Mouse (Mus musculus) thymus, postnatal 10 days (tissue): ENCODE measurements around the gene Neil1.
A peak's percentile ranks its signal among the peaks of the same experiment; 100 is the strongest.

ENCODE experiments used
- DNase-seq, 2 experiments: peaks; one replicate each; pipeline ENCODE4 v3.0.0; 2021; ENCODE audit warnings: low spot score in 2 of 2

The Neil1 gene

DNA sequence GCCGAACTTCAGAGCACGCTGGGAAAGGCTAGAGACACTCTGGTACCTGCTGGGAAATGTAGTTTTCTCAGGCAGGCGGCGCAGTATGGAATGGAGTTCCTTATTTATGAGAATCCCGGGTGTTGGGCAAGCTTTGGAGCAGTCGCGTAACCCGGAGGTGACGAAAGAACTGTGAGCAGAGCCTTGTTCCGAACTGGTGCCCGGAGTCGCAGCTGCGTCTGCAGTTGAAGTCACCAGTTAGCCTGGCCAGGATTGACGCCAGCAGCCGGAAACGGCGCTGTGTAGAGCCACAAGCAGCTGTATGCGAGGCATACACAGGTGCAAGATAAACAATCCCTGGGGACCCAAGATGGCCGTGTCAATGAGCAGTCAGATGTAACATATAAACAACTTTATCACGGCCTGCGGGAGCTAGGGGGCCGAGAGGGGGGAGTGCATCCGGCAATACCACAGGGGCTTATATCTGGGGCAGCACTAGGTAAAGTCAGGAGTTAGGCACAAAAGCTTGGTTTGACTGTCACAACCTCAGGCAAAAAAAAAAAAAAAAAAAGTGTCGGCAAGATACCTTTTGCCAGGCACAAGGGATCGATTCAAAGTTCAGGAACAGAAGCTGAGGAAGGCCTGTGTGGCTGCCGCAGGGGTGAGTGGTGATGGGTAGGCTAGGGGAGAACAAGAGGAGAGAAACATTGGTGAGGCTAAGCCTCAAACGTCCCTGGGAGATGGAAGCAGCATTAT, at the start of gene Neil1:
Gene Neil1 (minus strand): TSS at position 162 of the 735 bp plus-strand sequence.
- DNase-seq, result peak; percentile 73 to 74

DNA sequence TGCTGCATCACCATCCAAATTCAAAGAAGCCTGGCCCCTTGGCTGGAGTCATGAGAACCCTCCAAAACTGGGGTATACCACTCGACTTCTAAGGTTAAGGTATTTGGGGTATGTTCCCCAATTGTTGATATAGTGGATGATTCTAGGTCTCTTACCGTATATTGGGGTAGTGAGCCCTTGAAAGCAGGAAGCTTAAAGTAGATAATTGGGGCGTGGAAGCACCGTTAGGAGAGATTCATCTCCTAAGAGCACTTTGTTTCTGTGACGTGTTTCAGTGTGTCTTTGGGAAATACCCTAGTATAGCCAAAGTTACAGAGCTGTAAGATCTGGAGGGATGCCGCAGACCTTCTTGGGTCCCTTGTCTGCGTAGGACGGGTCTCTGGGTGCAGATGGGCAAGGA, 49.3 kb upstream of the Neil1 start:
- DNase-seq, result no peak

DNA sequence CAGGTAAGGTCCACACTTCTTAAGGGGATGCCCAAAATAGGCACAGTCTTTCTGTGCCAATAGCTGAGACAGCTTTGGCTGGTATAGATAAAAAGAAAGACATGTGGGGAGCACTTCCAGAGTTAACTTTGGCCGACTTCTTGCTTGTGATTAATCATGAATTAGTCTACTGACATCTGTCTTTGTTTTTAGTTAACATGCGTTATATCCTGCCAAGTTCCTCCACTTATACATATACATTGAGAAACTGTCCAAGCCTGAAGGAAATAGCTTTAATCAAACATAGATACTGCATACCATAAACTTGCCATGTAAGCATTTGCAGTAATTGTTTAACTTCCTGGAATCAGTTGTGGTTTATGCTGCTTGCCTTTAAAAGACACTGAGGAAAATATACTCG, 48.6 kb upstream of the Neil1 start:
- DNase-seq, result no peak

DNA sequence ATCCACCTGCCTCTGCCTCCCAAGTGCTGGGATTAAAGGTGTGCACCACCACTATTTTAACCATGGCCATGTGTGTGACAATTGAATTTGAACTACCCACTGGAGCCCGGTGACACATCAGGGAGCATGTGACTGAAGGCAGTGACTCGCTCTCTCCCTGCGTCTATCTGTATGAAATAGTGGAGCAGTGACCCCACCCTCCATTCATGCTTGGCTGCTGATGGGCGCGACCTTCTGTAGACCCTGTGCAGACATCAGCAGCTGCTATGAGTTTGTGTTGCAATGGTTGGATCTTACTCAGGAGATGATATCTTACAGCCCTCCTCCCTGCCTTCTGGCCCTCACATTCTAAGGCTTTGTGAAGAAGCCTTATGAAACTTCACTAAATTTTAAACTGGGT, 20.3 kb upstream of the Neil1 start:
- no peak for DNase-seq

DNA sequence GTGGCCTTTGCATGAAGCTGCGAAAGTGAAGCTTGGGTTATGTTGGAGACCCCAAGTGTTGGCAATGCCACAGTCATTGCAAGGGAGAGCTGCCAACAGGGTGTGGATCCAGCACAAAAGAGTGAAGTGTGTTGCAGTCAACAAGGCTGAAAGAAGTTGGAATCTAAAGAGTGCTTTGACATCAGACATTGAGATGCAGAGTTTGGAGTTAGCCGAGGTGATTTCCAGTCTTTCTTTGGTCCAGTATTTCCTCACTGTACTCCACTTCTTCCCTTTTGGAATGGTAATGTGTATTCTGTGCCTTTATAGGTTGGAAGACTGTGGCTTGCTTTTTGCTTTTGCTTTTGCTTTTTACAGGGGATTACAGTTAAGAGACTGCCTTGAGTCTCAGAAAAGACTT, 18.1 kb upstream of the Neil1 start:
- DNase-seq, result no peak

DNA sequence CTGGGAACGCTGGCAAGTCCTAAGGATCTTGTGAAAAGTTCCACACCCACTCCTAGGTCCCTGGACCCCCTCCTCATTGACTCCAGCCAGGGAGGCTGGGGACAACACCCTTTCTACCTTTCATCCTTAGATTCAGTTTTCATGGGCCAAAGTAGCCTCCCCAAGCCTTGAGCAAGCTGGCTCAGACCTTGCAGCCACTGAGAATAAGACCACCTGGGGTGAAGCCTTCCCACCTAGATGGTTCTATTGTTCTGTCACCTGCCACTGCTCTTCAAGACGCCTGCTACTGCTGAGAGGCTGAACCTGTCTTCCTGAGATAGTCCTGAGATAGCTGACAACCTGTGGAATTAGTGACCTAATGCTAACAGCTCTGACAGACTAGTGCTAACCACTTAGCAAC, 15.0 kb upstream of the Neil1 start:
- no peak for DNase-seq

DNA sequence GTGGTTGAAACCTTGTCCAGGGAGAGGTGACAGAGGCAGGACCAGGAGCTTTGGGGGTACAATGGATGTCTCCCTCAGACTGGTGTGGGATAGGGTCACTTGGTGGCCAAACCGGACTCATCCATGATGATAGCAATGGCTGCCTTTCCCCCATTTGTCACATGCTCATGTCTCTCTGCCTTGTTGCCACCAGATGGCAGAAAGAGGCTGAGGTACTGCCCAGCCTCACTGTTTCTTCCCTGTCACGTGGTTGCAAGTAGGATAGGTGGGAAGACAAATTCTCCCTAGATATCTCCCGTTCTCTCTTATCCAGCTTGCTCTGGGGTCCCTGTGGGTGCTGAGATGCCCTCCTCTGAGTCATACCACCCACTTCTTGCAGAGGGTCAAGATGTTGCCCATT, 14.4 kb upstream of the Neil1 start:
- no peak for DNase-seq

DNA sequence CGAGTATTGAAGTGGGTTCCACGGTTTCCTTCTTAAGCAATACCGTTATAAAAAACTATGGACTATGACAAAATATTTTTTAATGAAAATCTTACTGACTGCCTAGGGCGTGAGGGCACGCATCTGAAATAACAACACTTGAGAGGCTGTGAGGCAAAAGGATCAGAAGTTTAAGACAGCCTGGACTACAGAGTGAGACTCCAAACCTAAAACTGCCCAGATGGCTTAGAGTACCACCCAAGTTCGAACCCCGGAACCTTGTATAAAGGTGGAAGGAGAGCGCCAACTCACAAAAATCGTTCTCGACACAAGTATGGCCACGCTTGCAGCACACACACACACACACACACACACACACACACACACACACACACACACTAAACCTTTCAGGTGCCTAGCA, 10.4 kb upstream of the Neil1 start:
- DNase-seq, result no peak

DNA sequence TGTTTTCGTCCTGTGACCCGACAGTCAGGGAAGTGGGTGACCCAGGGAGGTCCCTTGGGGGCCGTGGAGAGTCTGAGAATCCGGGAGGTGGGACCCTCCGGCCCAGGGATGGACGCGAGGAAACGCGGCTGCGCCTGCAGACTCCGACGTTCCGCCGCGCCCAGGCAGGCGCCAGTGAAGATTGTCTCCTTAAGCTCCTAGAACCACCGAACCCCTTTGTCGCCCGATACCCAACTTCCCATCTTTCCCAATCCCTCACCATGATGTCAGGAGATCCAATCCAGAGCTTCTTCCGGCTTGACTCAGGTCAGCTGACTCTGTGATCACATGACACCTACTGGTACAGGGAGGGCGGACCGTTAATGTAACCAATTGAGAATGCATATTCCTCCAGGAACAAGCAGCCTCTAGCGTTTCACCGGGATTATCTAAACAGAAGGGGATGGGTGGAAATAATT, 9.9 kb upstream of the Neil1 start, which contains the start of gene Commd4:
Gene Commd4 (minus strand): TSS at position 319 of the 458 bp plus-strand sequence.
- DNase-seq, result peak; percentile 79 to 85

DNA sequence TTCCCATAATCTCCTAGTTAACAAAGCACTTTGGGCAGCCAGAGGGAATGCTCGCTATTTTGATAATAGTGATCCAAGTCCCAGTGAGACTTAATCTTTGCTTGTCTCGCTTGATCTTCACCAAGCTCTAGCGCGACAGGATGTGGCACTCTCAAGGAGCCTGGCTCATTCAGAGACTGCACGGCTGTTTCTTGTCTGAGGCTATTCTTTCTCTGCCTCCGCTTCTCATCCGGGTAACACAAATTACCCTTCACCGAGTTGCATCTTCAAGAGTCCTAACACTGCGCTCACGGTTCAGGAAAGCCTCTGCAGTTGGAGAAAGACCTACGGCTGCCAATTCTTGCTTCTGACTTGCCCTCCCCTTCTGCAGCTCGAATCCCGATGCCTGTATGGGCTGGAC, 9.4 kb upstream of the Neil1 start:
- peak in 1 of 2 experiments; percentile 42 for DNase-seq

DNA sequence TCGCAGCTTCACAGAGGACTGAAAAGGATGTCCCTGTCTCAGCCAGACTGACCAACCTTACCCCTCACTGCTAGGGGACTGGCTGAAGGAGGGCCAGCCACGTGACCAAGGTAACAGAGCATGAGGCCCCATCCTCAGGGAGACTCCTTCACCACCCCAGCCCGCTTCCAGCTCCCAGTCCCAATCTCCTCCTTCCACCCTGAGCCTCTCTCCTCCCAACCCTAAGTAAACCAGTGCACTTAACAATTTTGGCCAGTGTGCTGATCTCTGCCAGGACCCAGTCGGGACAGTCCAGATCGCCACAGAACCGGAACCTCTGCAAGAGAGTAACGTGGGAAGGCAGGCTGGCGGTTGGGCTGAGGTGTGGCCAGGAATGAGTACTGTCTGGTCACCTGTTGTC, 8.7 kb upstream of the Neil1 start:
- no peak for DNase-seq

DNA sequence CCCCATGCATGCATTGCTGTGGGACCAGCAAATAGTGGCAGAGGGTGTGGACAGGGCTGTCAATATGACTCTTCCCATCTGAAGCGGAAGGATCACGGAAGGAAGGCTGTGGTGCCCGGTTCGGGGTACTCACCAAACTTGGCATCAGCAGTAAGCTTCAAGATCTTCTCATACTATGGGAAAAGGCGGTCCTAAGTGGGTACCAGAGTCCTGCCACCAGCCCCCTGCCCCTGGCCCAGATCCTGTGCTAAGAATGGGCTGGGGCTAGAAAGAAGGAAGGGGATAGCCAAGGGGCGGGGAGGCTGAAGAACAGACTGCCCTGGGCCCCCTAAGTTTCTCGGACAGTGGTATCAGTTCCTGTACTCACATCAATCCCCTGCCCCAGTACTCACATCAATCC, 8.3 kb upstream of the Neil1 start:
- DNase-seq, result no peak

DNA sequence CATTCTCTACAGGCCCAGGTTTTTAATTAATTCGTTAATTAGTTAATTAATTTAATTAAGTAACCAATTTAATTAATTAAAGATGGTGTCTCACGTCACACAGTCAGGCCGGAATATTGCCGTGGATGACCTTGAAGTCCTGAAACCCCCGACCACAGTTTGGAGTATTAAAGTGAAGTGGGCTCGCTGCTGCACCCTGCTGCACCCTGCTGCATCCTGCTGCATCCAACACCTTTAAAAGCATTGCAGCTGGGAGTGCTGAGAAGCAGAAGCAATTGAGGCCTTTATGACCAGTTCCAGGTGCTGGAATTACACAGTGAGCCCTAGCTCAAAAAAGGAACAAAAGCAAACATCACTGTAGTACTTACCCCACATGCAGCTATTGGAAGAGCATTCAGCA, 4.2 kb upstream of the Neil1 start:
- no peak for DNase-seq

DNA sequence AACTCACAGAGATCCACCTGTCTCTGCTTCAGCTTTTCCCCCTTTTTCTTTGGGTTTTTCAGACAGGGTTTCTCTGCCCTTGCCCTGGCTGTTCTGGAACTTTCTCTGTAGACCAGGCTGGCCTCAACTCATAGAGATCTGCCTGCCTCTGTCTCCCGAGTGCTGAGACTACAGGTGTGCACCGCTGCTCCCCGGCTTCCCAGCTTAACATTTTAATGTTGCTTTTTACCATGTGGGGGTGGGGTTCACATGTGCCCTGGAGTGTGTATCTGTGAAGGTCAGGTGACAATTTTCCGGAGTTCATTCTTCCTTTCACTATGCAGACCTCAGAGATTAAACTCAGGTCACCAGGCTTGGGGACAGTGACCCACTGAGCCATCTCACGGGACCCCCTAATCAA, 2.1 kb upstream of the Neil1 start:
- DNase-seq, result no peak

DNA sequence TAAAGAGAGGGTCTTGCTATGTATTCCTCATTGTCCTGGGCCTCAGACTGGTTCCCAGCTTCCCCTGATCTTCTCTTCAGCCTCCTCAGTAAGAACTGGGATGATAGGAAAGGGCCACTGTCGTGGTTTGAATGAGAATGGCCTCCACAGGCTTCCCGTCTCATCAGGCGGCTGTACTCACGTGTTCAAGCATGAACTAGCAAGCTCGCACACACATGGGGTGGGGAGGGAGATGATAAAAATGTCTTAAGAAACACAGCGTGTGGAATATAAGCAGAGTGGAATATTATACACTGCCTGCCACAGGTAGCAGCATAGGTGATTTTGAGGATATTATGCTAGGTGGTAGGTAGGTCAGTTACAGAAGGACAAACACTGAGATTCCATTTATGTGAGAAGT, 916 bp upstream of the Neil1 start:
- DNase-seq, result no peak

DNA sequence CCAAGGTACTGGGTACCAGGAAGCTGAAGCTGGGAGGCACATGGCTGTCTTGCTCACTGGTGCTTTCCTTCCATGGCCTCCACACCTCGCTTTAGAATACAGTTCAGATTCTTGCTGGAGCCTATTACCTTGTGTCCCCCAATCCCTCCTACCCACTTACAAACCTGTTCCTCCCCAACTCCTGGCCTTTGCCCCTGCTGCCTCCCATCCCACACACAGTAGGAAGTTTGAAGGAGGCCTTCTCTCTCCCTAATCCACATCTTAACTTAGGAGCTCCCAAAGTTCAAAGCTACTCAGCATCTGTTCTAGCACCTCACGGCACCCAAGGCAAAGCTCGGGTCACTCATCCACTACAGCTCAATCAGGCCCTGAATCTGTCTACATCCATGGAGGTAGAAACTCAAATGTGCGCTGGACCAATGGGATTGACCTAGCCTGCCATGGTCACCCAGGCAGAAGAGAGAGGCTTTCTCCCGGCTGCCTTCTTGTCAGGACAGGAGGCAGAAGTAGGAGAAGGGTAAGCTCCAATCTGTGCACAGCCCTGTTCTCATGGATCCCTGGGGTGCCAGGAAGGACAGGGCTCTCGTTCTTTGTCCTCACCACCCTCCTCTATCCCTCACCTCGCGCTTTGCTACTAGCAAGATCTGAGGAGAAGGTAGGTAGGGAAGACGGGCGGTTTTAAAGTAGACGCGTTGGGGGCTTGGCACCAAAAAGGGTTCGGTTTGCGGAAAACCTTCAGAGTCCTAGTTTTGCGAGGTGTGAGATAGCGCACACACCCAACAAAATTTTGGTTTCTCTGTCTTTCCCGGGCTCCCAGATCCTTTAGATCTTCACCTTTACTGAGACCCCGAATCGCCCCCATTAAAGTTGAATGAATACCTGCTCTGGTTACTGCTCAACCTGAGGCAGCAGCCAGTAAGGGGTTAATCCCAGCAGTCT, 631 bp downstream of the Neil1 start:
- peak in 1 of 2 experiments; percentile 31 for DNase-seq

DNA sequence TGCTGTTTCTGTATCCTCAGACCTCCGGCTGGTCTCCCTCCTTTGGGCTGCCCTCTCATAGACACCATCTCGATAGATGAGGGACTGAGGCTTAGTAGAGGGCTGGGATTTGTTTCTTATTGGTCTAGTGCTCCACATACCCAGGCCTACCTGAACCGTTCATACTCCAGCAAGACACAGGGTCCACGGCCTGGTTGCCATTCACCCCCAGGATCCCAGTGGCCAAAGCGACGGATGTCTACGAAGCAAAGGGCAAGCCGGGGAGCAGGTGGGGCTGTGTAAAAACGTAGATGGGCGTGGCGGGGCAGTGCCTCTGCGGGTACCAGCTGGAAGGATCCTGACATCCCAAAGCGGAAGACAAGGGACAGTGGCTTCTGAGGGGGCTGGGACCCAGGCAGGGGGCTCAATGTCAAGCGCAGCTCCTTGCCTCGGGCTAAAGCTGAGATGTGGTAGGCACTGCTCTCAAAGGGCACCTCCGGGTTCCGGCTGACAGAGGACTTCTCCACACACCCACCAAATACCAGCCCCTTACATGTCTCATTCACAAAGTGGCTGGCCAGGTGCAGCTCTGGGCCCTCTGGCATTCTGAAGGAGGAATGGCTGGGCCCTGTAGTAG, 1.5 kb downstream of the Neil1 start:
- DNase-seq, result no peak

DNA sequence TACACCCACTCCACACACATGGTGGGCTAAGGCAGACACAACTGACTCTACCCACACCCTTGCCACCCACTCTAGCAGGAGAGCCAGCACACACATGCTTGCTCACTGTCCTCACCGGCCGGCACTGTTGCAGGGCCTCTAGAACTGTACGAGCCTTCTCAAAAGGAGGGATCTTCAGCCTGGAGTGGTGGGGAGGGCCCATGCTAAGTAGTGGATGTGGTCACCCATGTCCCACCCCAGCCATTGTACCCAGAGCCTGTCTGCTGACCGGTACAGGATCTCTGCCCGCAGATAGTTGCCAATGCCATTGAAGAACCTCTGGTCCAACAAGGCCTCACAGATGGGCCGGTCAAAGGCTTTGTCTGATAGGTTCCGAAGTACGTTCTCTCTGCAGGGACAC, 3.3 kb downstream of the Neil1 start:
- DNase-seq, result no peak

DNA sequence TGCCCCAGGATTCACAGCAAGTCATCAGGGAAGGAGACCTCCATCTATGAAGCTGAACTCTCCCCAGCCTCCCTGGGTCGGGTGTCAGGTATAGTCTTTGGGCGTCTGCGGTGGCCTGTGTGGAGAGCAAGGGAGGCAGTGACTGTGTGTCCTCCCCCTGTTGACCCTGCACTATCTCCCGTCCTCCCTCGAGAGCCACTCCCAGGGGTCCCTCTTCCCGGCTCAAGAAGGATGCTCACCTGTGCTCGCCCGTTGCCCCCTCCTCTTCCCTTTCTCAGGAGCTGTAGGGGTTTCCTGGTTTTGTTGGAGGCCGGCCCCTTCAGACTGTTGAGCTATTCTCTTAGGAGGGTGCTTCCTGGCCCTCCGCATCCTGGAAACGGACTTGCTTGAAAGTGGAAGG, 4.9 kb downstream of the Neil1 start:
- no peak for DNase-seq

DNA sequence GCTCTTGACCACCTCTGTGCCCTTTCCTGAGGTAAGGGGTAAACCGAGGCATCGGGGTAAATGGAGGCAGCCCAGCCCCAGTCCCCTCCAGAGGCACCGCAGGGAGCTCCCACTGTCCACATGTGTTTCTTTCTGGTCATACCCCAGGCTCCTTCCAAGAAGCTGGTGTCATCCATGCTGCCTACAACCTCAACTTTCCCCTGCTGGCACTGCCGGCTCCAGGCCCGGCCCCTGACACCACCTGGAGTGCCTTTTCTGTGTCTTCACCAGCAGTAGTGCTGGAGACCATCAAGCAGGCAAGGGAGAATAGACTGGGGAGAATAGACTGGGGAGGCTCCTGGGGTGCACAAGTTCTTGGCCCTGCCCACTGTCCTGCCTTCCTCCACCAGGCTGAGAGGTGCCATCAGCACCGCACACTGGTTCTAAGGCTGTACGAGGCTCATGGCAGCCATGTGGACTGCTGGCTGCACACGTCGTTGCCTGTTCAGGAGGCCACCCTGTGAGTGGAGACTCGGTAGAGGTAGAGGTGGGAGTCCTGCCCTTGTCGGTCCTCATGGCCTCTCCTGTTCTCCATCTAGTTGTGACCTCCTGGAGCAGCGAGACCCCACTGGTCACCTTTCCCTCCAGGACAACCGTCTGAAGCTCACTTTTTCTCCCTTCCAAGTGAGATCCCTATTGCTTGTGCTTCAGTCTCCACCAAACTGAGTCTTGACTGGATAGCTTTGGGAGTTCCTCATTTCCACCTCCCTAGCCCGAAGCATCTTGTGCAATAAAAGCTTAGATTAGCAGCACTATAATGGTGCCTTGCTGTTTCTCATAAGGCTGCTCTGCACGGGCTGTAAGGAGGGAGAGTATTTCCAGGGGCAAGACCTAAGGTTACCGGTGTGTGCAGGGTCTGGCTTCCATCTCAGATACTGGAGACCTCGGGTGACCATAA, 6.4 kb downstream of the Neil1 start:
- DNase-seq, result no peak

DNA sequence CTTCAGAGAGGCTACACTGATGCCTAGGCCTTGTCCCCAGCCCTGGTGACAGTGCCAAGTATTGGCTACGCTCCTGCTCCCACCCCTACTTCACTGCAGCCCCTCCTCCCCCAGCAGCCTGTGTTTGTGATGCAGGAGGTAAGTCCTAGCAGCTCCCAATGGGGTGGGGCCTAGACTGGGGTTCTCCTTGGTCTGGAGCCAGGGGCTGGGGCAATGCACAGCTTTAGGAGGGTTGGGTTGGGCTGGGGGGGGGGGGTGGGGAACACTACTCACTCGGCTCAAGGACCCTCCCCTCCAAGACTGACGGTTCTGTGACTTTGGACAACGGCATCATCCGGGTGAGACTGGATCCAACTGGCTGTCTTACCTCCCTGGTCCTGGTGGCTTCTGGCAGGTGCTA, 8.5 kb downstream of the Neil1 start:
- no peak for DNase-seq
